Mouse (Mus musculus): ENCODE results near the gene Ubr2. TPM values are rescaled to one million over a fixed set of nuclear protein-coding genes. Genes with fewer than 3 reads are reported as not detected.

The Ubr2 gene
- polyA plus RNA-seq, 1 experiment, result 13.7 TPM

DNA sequence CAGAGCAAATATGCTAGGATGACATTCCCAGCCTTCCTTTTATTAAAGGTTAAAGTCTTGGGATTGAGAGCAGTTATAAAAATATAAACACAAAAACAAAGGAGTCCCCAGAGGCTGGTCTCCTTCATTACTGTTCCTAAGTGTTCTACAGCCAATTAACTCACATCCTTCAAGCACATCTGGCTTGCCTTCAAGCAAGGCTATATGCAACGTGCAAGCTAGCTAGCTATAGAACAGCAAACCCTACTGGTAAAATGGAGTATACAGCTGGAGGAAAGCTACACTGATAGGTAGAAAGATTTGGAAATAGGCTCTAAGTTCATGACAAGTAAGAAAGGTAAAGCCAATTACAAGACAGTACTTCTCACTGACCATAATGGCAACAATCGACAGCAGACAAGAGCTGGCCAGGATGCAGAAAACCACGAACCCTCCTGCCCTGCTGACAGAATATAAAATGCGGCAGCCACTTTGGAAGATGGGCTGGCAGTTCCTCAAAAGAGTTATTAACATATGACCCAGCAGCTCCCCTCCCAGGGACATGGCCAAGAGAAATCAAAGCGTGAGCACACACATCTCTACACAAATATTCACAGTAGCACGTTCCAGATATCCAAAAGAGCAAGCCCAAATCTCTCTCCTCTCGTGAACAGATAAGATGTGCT lies 4.5 kb downstream of the Ubr2 start:
- 43% methylated on average over 7 of the region's 7 CpGs for WGBS
- no peak for DNase-seq (ENCODE audit: low read depth, low spot score)

DNA sequence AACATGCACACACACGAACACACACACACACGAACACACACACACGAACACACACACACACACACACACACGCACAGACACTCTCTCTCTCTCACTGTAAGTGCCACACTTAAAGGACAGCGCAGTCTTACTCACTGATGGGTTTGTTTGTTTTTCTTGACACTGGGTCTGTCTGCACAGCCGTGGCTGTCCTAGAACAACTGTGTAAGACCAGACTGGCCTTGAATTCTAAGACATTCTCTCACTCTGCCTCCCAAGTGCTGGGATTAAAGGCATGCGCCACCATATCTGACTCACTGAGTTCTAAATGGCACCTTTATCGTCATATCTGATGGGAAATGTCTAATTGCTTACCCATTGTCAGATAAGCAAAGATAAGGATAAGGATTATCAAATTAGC lies 7.1 kb downstream of the Ubr2 start:
- no peak for DNase-seq (ENCODE audit: low read depth, low spot score)
- WGBS, result 43% methylated on average over 8 of the region's 8 CpGs

- 82% methylated on average over 5 of the region's 5 CpGs for WGBS
- DNase-seq (ENCODE audit: low read depth, low spot score), result no peak
Measured at GRCm38 (mm10) chr17:47002401-47002800, 8.0 kb downstream of the Ubr2 start.

GRCm38 (mm10) chr17:46998840-46999239 lies 11.5 kb downstream of the Ubr2 start:
- 92% methylated on average over 4 of the region's 4 CpGs for WGBS
- DNase-seq (ENCODE audit: low read depth, low spot score), result no peak

DNA sequence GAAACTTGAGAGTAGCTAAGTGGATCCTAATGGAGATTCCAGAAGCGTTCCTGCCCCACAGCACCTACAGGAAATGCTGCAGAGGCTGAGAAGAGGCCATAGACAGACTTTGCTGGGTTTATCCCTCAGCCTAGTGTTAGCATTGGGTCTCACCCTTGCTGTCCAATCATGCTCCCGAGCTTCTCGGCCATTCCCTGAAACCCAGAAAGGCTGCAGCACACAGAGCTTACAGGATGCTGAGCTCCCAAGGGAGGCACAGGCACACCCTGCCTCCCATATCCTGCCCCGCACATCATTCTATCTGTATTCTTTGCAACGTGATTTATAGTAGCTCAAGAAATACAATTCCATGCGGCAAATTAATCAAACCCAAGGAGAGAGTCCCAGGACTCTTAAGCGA lies 13.9 kb downstream of the Ubr2 start:
- no peak for DNase-seq (ENCODE audit: low read depth, low spot score)
- WGBS, result 67% methylated on average over 7 of the region's 7 CpGs

- 73% methylated on average over 3 of the region's 3 CpGs for WGBS
- no peak for DNase-seq (ENCODE audit: low read depth, low spot score)
Measured at GRCm38 (mm10) chr17:46995621-46996020, 14.7 kb downstream of the Ubr2 start.

DNA sequence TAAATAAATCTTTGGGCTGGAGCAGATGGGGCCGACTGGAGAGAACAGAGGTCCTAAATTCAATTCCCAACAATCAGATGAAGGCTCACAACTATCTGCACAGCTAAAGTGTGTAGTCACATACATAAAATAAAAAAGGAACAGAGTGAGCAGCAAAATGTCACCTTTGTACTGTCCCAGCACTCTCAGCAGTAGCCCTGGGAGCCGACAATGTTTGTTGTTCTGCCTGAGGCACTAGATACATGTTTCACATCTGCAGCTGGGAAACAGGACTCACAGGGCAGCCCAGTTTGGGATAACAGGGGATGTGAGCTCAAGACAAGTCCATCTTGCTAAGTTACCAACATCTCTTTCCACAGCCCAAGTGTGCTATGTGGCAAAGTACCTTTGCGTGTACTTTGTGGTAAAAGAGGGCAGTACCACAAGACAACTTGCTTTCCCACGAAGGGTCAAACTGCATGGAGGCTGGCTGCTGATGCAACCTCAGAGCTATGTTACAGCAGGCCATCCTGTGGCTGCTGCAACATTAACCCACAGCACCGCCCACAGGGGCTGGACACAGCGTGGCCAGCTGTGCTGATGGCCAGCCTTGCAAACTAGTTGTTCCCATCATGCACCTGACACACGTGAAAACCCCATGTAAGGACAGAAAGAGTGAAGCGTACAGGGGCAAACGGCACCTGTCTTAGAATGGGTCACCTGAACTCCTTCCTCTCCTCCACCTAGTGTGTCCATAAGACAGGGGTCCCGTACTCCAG lies 15.5 kb downstream of the Ubr2 start:
- DNase-seq (ENCODE audit: low read depth, low spot score), result no peak
- 66% methylated on average over 10 of the region's 10 CpGs for WGBS

- DNase-seq (ENCODE audit: low read depth, low spot score), result no peak
- WGBS, result 91% methylated on average over 8 of the region's 8 CpGs
Measured at GRCm38 (mm10) chr17:46993625-46994024, 16.7 kb downstream of the Ubr2 start.

DNA sequence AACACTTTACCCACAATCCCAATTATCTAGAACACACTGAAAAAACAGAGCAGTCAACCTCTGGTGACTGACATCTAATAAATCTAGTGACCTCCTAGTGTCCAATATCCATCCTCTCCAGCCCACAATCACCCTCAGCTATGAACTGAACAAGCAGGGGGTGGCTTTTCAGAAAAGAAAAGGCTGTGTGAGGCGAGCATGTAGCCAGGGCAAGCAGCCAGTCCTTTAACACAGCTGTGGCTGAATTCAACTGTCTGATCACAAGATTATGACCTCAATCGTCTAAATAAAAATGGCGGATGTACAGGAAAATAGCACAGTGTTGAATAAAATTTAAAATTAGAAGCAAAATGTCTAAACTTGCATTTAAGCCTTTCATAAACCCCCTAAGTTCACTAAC lies 22.7 kb downstream of the Ubr2 start:
- no peak for DNase-seq (ENCODE audit: low read depth, low spot score)
- 81% methylated on average over 3 of the region's 3 CpGs for WGBS

GRCm38 (mm10) chr17:46980050-46980449 lies 30.3 kb downstream of the Ubr2 start:
- no peak for DNase-seq (ENCODE audit: low read depth, low spot score)
- WGBS, result 95% methylated on average over 6 of the region's 6 CpGs

DNA sequence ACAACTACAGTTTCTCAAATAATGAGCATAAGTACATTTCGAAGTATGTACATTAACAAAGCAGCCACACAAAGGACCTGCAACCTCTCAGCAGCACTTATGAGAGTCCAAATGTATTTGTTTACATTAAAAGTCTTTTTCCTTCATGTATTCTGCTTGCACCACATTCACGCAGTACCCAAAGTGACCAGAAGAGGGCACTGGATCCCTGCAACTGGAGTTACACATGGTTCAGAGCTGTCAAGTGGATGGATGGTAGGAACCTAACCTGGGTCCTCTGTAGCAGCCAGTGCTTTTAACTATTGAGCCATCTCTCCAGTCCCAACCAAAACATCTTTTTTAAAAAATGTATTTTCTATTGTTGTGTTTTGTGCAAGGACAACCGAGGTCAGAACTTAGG lies 35.2 kb downstream of the Ubr2 start:
- peak; percentile 13 for DNase-seq (ENCODE audit: low read depth, low spot score)
- 72% methylated on average over 3 of the region's 3 CpGs for WGBS

GRCm38 (mm10) chr17:46972603-46973002 lies 37.8 kb downstream of the Ubr2 start:
- WGBS, result 94% methylated on average over 7 of the region's 7 CpGs
- DNase-seq (ENCODE audit: low read depth, low spot score), result no peak

- no peak for DNase-seq (ENCODE audit: low read depth, low spot score)
- 86% methylated on average over 14 of the region's 14 CpGs for WGBS
Measured at GRCm38 (mm10) chr17:46966892-46967291, 43.5 kb downstream of the Ubr2 start.

- no peak for DNase-seq (ENCODE audit: low read depth, low spot score)
- 93% methylated on average over 13 of the region's 13 CpGs for WGBS
Measured at GRCm38 (mm10) chr17:46963186-46963585, 47.2 kb downstream of the Ubr2 start.

DNA sequence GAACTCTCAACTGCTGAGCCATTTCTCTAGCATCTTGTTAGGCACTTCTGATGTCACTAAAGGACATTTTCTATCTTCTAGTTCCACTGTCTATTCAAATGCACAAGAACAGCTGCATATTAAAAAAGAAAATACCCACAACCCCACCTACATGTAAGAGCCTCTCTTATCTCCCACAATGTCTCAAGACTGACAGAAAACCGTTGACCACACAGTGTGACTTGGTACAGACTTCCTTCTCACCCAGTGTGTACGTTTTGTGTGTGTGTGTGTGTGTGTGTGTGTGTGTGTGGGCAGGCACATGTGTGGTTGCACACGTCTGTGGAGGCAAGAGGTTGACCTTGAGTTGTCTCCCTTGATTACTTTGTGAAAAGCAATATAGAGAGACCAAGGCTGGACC lies 48.2 kb downstream of the Ubr2 start:
- no peak for DNase-seq (ENCODE audit: low read depth, low spot score)
- WGBS, result 64% methylated on average over 3 of the region's 3 CpGs

- WGBS, result 91% methylated on average over 10 of the region's 10 CpGs
- DNase-seq (ENCODE audit: low read depth, low spot score), result no peak
Measured at GRCm38 (mm10) chr17:46960216-46960615, 50.1 kb downstream of the Ubr2 start.

GRCm38 (mm10) chr17:46958045-46958444 lies 52.3 kb downstream of the Ubr2 start:
- WGBS, result 89% methylated on average over 2 of the region's 2 CpGs
- no peak for DNase-seq (ENCODE audit: low read depth, low spot score)

GRCm38 (mm10) chr17:46946276-46946675 lies 64.1 kb downstream of the Ubr2 start:
- no peak for DNase-seq (ENCODE audit: low read depth, low spot score)
- WGBS, result 92% methylated on average over 9 of the region's 9 CpGs

DNA sequence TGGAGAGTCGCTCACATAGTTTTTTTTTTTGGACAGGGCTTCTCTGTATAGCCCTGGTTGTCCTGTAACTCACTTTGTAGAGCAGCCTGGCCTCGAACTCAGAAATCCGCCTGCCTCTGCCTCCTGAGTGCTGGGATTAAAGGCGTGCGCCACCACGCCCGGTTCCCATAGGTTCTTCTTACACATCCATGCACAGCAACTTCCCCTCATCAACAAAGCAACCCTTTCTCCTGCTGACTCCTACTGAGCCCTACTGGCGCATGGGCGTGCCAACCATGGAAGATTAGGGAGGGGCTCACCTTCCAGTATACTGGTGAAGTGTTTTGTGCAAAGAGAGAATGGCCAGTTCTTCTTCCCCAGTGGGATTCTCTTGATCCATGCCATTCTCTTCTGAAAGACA lies 67.9 kb downstream of the Ubr2 start:
- DNase-seq (ENCODE audit: low read depth, low spot score), result no peak
- 97% methylated on average over 9 of the region's 9 CpGs for WGBS

GRCm38 (mm10) chr17:46940461-46940860 lies 69.9 kb downstream of the Ubr2 start:
- 81% methylated on average over 8 of the region's 8 CpGs for WGBS

DNA sequence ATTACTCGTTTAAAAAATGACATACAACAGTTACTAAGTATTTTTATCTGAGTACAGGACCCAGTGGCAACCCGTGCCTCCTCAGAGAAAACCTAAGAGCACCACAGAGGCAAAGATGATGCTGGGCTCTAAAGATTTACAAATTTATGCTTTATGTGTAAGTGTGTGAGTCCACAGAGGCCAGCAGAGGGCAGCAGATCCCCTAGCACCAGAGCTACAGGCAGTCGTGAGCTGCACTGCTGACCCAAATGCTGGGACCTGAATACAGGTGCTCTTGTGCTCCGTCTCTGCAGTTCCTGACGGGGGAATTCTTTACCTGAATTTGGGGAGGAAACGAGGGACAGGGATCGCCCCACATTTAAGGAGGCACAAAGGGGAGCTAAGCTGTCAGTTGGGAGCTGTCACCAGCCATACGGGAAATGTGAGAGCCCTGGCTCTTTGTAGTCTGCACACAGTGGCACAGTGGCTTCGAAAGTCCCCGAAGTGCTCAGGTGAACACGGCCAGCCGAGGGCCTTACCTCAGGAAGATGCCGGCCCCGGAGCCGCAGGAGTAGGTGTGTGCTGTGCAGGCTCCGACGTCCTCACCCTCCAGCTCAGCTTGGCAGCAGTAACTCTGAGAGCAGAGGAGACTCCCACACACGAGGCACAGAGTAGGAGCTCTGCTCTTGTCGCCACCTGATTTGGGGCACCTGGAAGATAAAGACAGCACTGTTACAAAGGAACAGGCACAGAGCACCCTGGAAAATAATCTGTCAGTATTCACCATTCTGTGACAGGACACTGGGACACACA lies 76.6 kb downstream of the Ubr2 start:
- peak; percentile 4 for DNase-seq (ENCODE audit: low read depth, low spot score)
- WGBS, result 83% methylated on average over 19 of the region's 19 CpGs

More at GRCm38 (mm10) chr17:46940461-46940860, 69.9 kb downstream of the Ubr2 start:
- DNase-seq (ENCODE audit: low read depth, low spot score), result no peak

All from large intestine, adult 2 months (tissue).